Mouse (Mus musculus): ENCODE measurements at regions not wholly inside any gene's neighbourhood (a gene's known extent, or its start where the extent isn't known, plus 50 kb on each side); places are given as distances from the start of the nearest gene placed in this dataset.

DNA sequence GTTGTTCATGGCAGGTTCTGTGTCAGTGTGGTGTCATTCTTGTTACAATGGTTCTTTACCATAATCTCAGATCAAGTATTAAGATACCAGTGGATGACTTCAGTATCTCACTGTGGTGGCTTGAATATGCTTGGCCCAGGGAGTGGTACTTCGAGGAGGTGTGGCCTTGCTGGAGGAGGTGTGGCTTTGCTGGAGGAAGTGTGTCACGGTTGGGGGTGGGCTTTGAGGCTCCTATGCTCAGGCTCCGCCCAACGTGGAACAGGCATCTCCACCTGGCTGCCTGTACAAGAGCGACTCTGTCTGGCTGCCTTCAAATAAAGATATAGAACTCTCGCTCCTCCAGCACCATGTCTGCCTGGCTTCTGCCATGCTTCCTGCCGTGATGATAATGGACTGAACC lies 63.6 kb downstream of the Cd2 start:
- Histone ChIP-seq H3K36me3 (replicated peaks; ENCODE audit: control insufficient read depth, insufficient read depth, low read depth) (no peaks in the 10 kb centered on the region), H3K9me3 (ENCODE audit: control insufficient read depth, low read length) (no peaks in the 10 kb centered on the region), H3K4me2 (ENCODE audit: low read depth) (no peak overlapping the region), H3K4me3 (ENCODE audit: insufficient read depth in 1 of 2, low read depth in 2 of 2, low read length in 2 of 2) (no peak overlapping the region), H3K27ac (no peak overlapping the region), H3K4me1 (replicated peaks; ENCODE audit: control insufficient read depth in 2 of 2, insufficient read depth in 2 of 2, low read length in 1 of 2) (no peaks in the 10 kb centered on the region), H3K27me3 (ENCODE audit: control insufficient read depth, insufficient read depth, low read length) (no peaks in the 10 kb centered on the region), H3K9ac (replicated peaks) (no peak overlapping the region)
- WGBS (ENCODE audit: insufficient replicate concordance): 46% methylated on average over 7 of the region's 7 CpGs
- DNase-seq (ENCODE audit: low read depth in 3 of 3, low spot score in 3 of 3) (no peak), ATAC-seq (ENCODE audit: insufficient read depth) (no peak)
- TF ChIP-seq EP300 (IDR thresholded peaks at IDR 0.05; ENCODE audit: low read depth): no peak
- no peak for TF ChIP-seq CTCF (IDR thresholded peaks at IDR 0.05; ENCODE audit: low read depth)

GRCm38 (mm10) chr3:101219897-101220296 lies 67.8 kb downstream of the Cd2 start:
- H3K27ac ChIP-seq: no peak overlapping the region
- H3K36me3 ChIP-seq (replicated peaks; ENCODE audit: control insufficient read depth, insufficient read depth, low read depth): no peaks in the 10 kb centered on the region
- no peak for ATAC-seq (ENCODE audit: insufficient read depth)
- H3K9ac ChIP-seq (replicated peaks): no peak overlapping the region
- TF ChIP-seq CTCF (IDR thresholded peaks at IDR 0.05; ENCODE audit: low read depth) (peak; percentile 56), EP300 (IDR thresholded peaks at IDR 0.05; ENCODE audit: low read depth) (no peak)
- no peak overlapping the region for H3K4me2 ChIP-seq (ENCODE audit: low read depth)
- DNase-seq (ENCODE audit: low read depth in 3 of 3, low spot score in 3 of 3): no peak
- 61% methylated on average over 2 of the region's 2 CpGs for WGBS (ENCODE audit: insufficient replicate concordance)
- H3K4me3 ChIP-seq (ENCODE audit: insufficient read depth in 1 of 2, low read depth in 2 of 2, low read length in 2 of 2): no peak overlapping the region
- no peaks in the 10 kb centered on the region for H3K9me3 ChIP-seq (ENCODE audit: control insufficient read depth, low read length)
- no peaks in the 10 kb centered on the region for H3K4me1 ChIP-seq (replicated peaks; ENCODE audit: control insufficient read depth in 2 of 2, insufficient read depth in 2 of 2, low read length in 1 of 2)
- no peaks in the 10 kb centered on the region for H3K27me3 ChIP-seq (ENCODE audit: control insufficient read depth, insufficient read depth, low read length)

- Histone ChIP-seq H3K4me2 (ENCODE audit: low read depth) (no peak overlapping the region), H3K27ac (no peak overlapping the region), H3K9me3 (ENCODE audit: control insufficient read depth, low read length) (no peaks in the 10 kb centered on the region), H3K4me3 (ENCODE audit: insufficient read depth in 1 of 2, low read depth in 2 of 2, low read length in 2 of 2) (no peak overlapping the region), H3K4me1 (replicated peaks; ENCODE audit: control insufficient read depth in 2 of 2, insufficient read depth in 2 of 2, low read length in 1 of 2) (no peaks in the 10 kb centered on the region), H3K27me3 (ENCODE audit: control insufficient read depth, insufficient read depth, low read length) (no peaks in the 10 kb centered on the region), H3K36me3 (replicated peaks; ENCODE audit: control insufficient read depth, insufficient read depth, low read depth) (no peaks in the 10 kb centered on the region), H3K9ac (replicated peaks) (no peak overlapping the region)
- TF ChIP-seq EP300 (IDR thresholded peaks at IDR 0.05; ENCODE audit: low read depth) (no peak), CTCF (IDR thresholded peaks at IDR 0.05; ENCODE audit: low read depth) (no peak)
- DNase-seq (ENCODE audit: low read depth in 3 of 3, low spot score in 3 of 3) (no peak), ATAC-seq (ENCODE audit: insufficient read depth) (no peak)
- WGBS (ENCODE audit: insufficient replicate concordance): 73% methylated on average over 13 of the region's 13 CpGs
Observed at GRCm38 (mm10) chr3:101216711-101217110, 71.0 kb downstream of the Cd2 start.

- DNase-seq (ENCODE audit: low read depth in 3 of 3, low spot score in 3 of 3) (no peak), ATAC-seq (ENCODE audit: insufficient read depth) (no peak)
- 15% methylated on average over 4 of the region's 4 CpGs for WGBS (ENCODE audit: insufficient replicate concordance)
- Histone ChIP-seq H3K9ac (replicated peaks) (no peak overlapping the region), H3K4me3 (ENCODE audit: insufficient read depth in 1 of 2, low read depth in 2 of 2, low read length in 2 of 2) (no peak overlapping the region), H3K27me3 (ENCODE audit: control insufficient read depth, insufficient read depth, low read length) (no peaks in the 10 kb centered on the region), H3K4me1 (replicated peaks; ENCODE audit: control insufficient read depth in 2 of 2, insufficient read depth in 2 of 2, low read length in 1 of 2) (no peaks in the 10 kb centered on the region), H3K27ac (no peak overlapping the region), H3K4me2 (ENCODE audit: low read depth) (no peak overlapping the region), H3K9me3 (ENCODE audit: control insufficient read depth, low read length) (no peaks in the 10 kb centered on the region), H3K36me3 (replicated peaks; ENCODE audit: control insufficient read depth, insufficient read depth, low read depth) (no peaks in the 10 kb centered on the region)
- TF ChIP-seq EP300 (IDR thresholded peaks at IDR 0.05; ENCODE audit: low read depth): no peak
- TF ChIP-seq CTCF (IDR thresholded peaks at IDR 0.05; ENCODE audit: low read depth): no peak
Observed at GRCm38 (mm10) chr3:101213212-101213562, 74.6 kb downstream of the Cd2 start.

DNA sequence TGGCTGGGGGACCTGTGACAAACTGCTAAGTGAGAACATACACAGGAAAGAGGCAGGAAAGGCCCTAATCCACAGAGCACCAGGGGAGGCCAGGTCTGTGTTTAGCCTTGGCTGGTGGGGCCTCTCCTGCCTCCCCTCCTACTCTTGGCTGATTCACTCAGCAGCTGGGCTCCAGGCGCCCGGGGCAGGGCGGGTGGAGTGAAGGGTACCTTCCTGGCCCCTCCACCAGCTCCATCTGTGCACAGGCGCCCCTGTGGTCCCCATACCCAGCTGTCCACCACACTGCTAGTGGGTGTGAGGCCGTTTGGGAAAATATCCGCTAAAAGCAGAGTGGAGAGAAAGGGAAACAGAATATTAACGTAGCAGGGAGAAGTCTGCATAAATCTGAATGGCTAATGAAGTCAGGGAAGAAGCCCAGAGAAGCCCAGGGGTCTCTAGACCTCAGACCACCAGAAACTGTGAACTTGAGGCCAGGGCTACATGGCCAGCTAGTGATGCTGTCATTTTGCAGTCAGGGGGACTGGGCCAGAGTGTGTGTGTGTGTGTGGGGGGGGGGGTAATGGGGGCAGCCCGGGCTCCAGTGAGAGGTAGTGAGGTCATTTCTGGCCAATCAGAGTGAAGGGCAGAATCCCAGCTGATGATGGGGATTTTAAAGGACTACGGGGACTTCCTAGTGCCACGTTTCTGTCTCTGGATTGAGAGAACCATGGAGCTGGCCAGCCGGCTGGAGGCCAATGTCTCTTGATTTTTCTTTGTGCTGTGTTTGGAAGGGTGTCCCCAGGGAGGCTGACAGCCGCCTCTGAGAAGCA lies 75.1 kb downstream of the Cd2 start:
- H3K27me3 ChIP-seq (ENCODE audit: control insufficient read depth, insufficient read depth, low read length): no peaks in the 10 kb centered on the region
- no peaks in the 10 kb centered on the region for H3K36me3 ChIP-seq (replicated peaks; ENCODE audit: control insufficient read depth, insufficient read depth, low read depth)
- WGBS (ENCODE audit: insufficient replicate concordance): 26% methylated on average over 12 of the region's 12 CpGs
- no peak overlapping the region for H3K9ac ChIP-seq (replicated peaks)
- H3K4me3 ChIP-seq (ENCODE audit: insufficient read depth in 1 of 2, low read depth in 2 of 2, low read length in 2 of 2): no peak overlapping the region
- H3K4me1 ChIP-seq (replicated peaks; ENCODE audit: control insufficient read depth in 2 of 2, insufficient read depth in 2 of 2, low read length in 1 of 2): no peaks in the 10 kb centered on the region
- no peak overlapping the region for H3K4me2 ChIP-seq (ENCODE audit: low read depth)
- no peak for DNase-seq (ENCODE audit: low read depth in 3 of 3, low spot score in 3 of 3)
- no peak for ATAC-seq (ENCODE audit: insufficient read depth)
- no peaks in the 10 kb centered on the region for H3K9me3 ChIP-seq (ENCODE audit: control insufficient read depth, low read length)
- TF ChIP-seq EP300 (IDR thresholded peaks at IDR 0.05; ENCODE audit: low read depth) (no peak), CTCF (IDR thresholded peaks at IDR 0.05; ENCODE audit: low read depth) (no peak)
- H3K27ac ChIP-seq: no peak overlapping the region

Data from liver, embryonic 14.5 days (tissue).